Mouse (Mus musculus): ENCODE results near the gene Bcat1. TPM values are rescaled to one million over a fixed set of nuclear protein-coding genes. Genes with fewer than 3 reads are reported as not detected.

Gene Bcat1
- polyA plus RNA-seq, 1 experiment from 2014 or later: 105 TPM

GRCm38 (mm10) chr6:145120086-145120485 lies 44.1 kb upstream of the Bcat1 start:
- H3K4me3 ChIP-seq (ENCODE audit: low read depth, low read length): no peak overlapping the region
- no peaks in the 10 kb centered on the region for H3K27me3 ChIP-seq (replicated peaks; ENCODE audit: control insufficient read depth, insufficient read depth, low read length)
- no peaks in the 10 kb centered on the region for H3K9me3 ChIP-seq (replicated peaks; ENCODE audit: control insufficient read depth, low read length)
- ATAC-seq (no peak), DNase-seq (ENCODE audit: low spot score) (no peak)
- no peak overlapping the region for H3K4me2 ChIP-seq (ENCODE audit: low read length)
- 74% methylated on average over 2 of the region's 2 CpGs for WGBS
- no peak overlapping the region for H3K9ac ChIP-seq (ENCODE audit: low read length)
- H3K4me1 ChIP-seq (ENCODE audit: control insufficient read depth, insufficient read depth, low read length): peaks cover 9% of the 10 kb centered on the region; the same call in 1 of the 2 replicates
- no peaks in the 10 kb centered on the region for H3K36me3 ChIP-seq (ENCODE audit: control insufficient read depth, insufficient read depth, low read length)
- H3K27ac ChIP-seq (ENCODE audit: low read depth, low read length): no peak overlapping the region

DNA sequence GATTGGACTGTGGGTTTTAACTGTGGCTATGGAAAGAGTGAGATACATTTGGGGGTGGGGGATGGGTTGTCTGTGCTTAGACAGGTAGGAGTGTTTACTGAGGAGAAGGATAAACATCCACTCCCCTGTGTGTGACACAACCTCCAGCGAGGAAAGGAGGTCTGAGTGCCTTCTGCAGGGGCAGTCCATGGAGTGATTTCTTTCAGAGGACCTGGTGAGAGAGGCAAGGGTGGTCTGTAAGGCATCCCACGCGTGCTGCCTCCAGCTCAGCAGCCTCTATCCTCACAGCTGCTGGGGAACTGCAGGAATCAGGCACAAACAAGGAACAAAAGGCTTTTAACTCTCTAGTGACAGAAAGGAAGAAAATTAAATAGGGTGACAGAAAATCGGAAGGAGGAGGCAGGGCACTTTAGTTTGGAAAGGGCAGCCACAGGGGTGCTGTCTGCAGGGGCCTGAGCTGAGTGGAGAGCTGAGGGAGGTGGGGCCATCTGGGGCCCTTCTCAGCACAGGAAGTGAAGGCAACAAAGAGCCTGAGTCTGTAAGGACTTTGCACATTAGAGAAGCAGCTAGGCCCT lies 40.2 kb upstream of the Bcat1 start:
- Histone ChIP-seq H3K4me2 (ENCODE audit: low read length) (0 out of 2 replicates have a peak overlapping the region, but pooled peaks have one; percentile 3), H3K27me3 (replicated peaks; ENCODE audit: control insufficient read depth, insufficient read depth, low read length) (no peaks in the 10 kb centered on the region), H3K4me1 (ENCODE audit: control insufficient read depth, insufficient read depth, low read length) (peaks cover 9% of the 10 kb centered on the region; the same call in 1 of the 2 replicates), H3K36me3 (ENCODE audit: control insufficient read depth, insufficient read depth, low read length) (no peaks in the 10 kb centered on the region), H3K4me3 (ENCODE audit: low read depth, low read length) (no peak overlapping the region), H3K9me3 (replicated peaks; ENCODE audit: control insufficient read depth, low read length) (no peaks in the 10 kb centered on the region), H3K27ac (ENCODE audit: low read depth, low read length) (0 out of 2 replicates have a peak overlapping the region, but pooled peaks have one; percentile 44), H3K9ac (ENCODE audit: low read length) (peak overlapping the region; percentile 17; the same call in 1 of the 2 replicates)
- DNase-seq (ENCODE audit: low spot score) (peak; percentile 27), ATAC-seq (peak; percentile 89)
- WGBS: 5% methylated on average over 4 of the region's 4 CpGs

- 64% methylated on average over 6 of the region's 6 CpGs for WGBS
- Histone ChIP-seq H3K36me3 (ENCODE audit: control insufficient read depth, insufficient read depth, low read length) (no peaks in the 10 kb centered on the region), H3K4me1 (ENCODE audit: control insufficient read depth, insufficient read depth, low read length) (peaks cover 9% of the 10 kb centered on the region; the same call in 1 of the 2 replicates), H3K9me3 (replicated peaks; ENCODE audit: control insufficient read depth, low read length) (no peaks in the 10 kb centered on the region), H3K9ac (ENCODE audit: low read length) (peak within 1 kb of the TSS; percentile 17; the same call in 1 of the 2 replicates), H3K27ac (ENCODE audit: low read depth, low read length) (0 out of 2 replicates have a peak within 1 kb of the TSS, but pooled peaks have one; percentile 44), H3K4me2 (ENCODE audit: low read length) (0 out of 2 replicates have a peak within 1 kb of the TSS, but pooled peaks have one; percentile 3), H3K27me3 (replicated peaks; ENCODE audit: control insufficient read depth, insufficient read depth, low read length) (no peaks in the 10 kb centered on the region), H3K4me3 (ENCODE audit: low read depth, low read length) (no peak within 1 kb of the TSS)
- no peak for ATAC-seq
- no peak for DNase-seq (ENCODE audit: low spot score)
These were observed 39.6 kb upstream of the Bcat1 start, which contains the start of gene Lrmp for GRCm38 (mm10) chr6:145115476-145116097. Gene Lrmp (plus strand): TSS chr6:145115653.

DNA sequence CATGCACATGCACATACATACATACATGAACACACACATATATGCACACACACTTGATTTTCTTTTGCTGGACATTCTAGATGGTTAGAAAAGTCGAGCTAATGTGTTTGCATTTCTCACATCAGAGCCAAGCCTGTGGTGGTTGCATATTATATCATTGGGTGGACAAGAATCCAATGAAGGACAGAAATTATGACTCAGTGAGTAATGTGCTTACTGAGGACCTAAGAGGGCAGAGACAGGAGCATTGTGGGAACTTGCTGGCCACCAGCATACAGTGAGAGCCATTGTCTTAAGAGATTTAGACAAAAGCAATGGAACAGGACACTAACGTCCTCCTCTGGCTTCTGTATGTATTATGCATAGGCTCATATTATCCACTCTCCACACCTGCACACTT lies 38.6 kb upstream of the Bcat1 start:
- no peak overlapping the region for H3K4me2 ChIP-seq (ENCODE audit: low read length)
- H3K27me3 ChIP-seq (replicated peaks; ENCODE audit: control insufficient read depth, insufficient read depth, low read length): no peaks in the 10 kb centered on the region
- no peak overlapping the region for H3K9ac ChIP-seq (ENCODE audit: low read length)
- DNase-seq (ENCODE audit: low spot score): no peak
- no peaks in the 10 kb centered on the region for H3K36me3 ChIP-seq (ENCODE audit: control insufficient read depth, insufficient read depth, low read length)
- H3K9me3 ChIP-seq (replicated peaks; ENCODE audit: control insufficient read depth, low read length): no peaks in the 10 kb centered on the region
- H3K27ac ChIP-seq (ENCODE audit: low read depth, low read length): no peak overlapping the region
- 67% methylated on average over 2 of the region's 2 CpGs for WGBS
- H3K4me3 ChIP-seq (ENCODE audit: low read depth, low read length): no peak overlapping the region
- ATAC-seq: no peak
- peaks cover 9% of the 10 kb centered on the region; the same call in 1 of the 2 replicates for H3K4me1 ChIP-seq (ENCODE audit: control insufficient read depth, insufficient read depth, low read length)

- Histone ChIP-seq H3K9me3 (replicated peaks; ENCODE audit: control insufficient read depth, low read length) (no peaks in the 10 kb centered on the region), H3K27me3 (replicated peaks; ENCODE audit: control insufficient read depth, insufficient read depth, low read length) (no peaks in the 10 kb centered on the region), H3K27ac (ENCODE audit: low read depth, low read length) (no peak overlapping the region), H3K9ac (ENCODE audit: low read length) (no peak overlapping the region), H3K4me3 (ENCODE audit: low read depth, low read length) (no peak overlapping the region), H3K4me1 (ENCODE audit: control insufficient read depth, insufficient read depth, low read length) (peaks cover 9% of the 10 kb centered on the region; the same call in 1 of the 2 replicates), H3K36me3 (ENCODE audit: control insufficient read depth, insufficient read depth, low read length) (no peaks in the 10 kb centered on the region), H3K4me2 (ENCODE audit: low read length) (no peak overlapping the region)
- no peak for DNase-seq (ENCODE audit: low spot score)
- 72% methylated on average over 6 of the region's 6 CpGs for WGBS
- ATAC-seq: no peak
These were observed 36.9 kb upstream of the Bcat1 start for GRCm38 (mm10) chr6:145112865-145113264.

DNA sequence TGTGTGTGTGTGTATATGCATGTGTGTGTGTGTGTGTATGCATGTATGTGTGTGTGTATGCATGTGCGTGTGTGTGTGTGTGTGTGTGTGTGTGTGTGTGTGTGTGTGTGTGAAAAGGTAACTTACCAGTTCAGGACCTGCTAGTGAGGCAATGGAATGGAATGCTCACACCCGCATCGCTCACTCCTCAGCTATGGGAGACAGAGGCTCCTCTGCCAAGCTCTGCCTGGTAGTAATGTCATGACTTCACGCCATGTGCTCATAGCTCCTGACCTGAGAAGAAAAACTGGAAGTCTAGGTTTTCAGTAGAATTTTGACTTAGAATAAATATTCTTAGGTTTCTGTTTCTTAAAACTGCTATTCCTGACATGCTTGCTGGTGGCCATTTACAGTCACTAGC lies 34.8 kb upstream of the Bcat1 start:
- no peaks in the 10 kb centered on the region for H3K9me3 ChIP-seq (replicated peaks; ENCODE audit: control insufficient read depth, low read length)
- H3K27ac ChIP-seq (ENCODE audit: low read depth, low read length): no peak overlapping the region
- no peaks in the 10 kb centered on the region for H3K4me1 ChIP-seq (ENCODE audit: control insufficient read depth, insufficient read depth, low read length)
- no peaks in the 10 kb centered on the region for H3K27me3 ChIP-seq (replicated peaks; ENCODE audit: control insufficient read depth, insufficient read depth, low read length)
- no peak overlapping the region for H3K4me3 ChIP-seq (ENCODE audit: low read depth, low read length)
- H3K36me3 ChIP-seq (ENCODE audit: control insufficient read depth, insufficient read depth, low read length): no peaks in the 10 kb centered on the region
- H3K4me2 ChIP-seq (ENCODE audit: low read length): no peak overlapping the region
- no peak overlapping the region for H3K9ac ChIP-seq (ENCODE audit: low read length)
- no peak for DNase-seq (ENCODE audit: low spot score)
- 88% methylated on average over 4 of the region's 4 CpGs for WGBS
- ATAC-seq: no peak

GRCm38 (mm10) chr6:145106163-145106842 lies 30.3 kb upstream of the Bcat1 start:
- H3K36me3 ChIP-seq (ENCODE audit: control insufficient read depth, insufficient read depth, low read length): no peaks in the 10 kb centered on the region
- H3K4me2 ChIP-seq (ENCODE audit: low read length): no peak overlapping the region
- H3K4me3 ChIP-seq (ENCODE audit: low read depth, low read length): no peak overlapping the region
- no peaks in the 10 kb centered on the region for H3K27me3 ChIP-seq (replicated peaks; ENCODE audit: control insufficient read depth, insufficient read depth, low read length)
- H3K4me1 ChIP-seq (ENCODE audit: control insufficient read depth, insufficient read depth, low read length): no peaks in the 10 kb centered on the region
- 91% methylated on average over 6 of the region's 6 CpGs for WGBS
- no peak overlapping the region for H3K27ac ChIP-seq (ENCODE audit: low read depth, low read length)
- no peaks in the 10 kb centered on the region for H3K9me3 ChIP-seq (replicated peaks; ENCODE audit: control insufficient read depth, low read length)
- DNase-seq (ENCODE audit: low spot score) (no peak), ATAC-seq (no peak)
- no peak overlapping the region for H3K9ac ChIP-seq (ENCODE audit: low read length)

- no peak overlapping the region for H3K4me3 ChIP-seq (ENCODE audit: low read depth, low read length)
- no peak for ATAC-seq
- no peaks in the 10 kb centered on the region for H3K27me3 ChIP-seq (replicated peaks; ENCODE audit: control insufficient read depth, insufficient read depth, low read length)
- H3K9me3 ChIP-seq (replicated peaks; ENCODE audit: control insufficient read depth, low read length): no peaks in the 10 kb centered on the region
- WGBS: 96% methylated on average over 10 of the region's 10 CpGs
- H3K36me3 ChIP-seq (ENCODE audit: control insufficient read depth, insufficient read depth, low read length): no peaks in the 10 kb centered on the region
- no peak overlapping the region for H3K9ac ChIP-seq (ENCODE audit: low read length)
- DNase-seq (ENCODE audit: low spot score): no peak
- H3K4me2 ChIP-seq (ENCODE audit: low read length): no peak overlapping the region
- no peak overlapping the region for H3K27ac ChIP-seq (ENCODE audit: low read depth, low read length)
- no peaks in the 10 kb centered on the region for H3K4me1 ChIP-seq (ENCODE audit: control insufficient read depth, insufficient read depth, low read length)
These were observed 29.5 kb upstream of the Bcat1 start for GRCm38 (mm10) chr6:145105439-145105838.
